Mouse (Mus musculus) liver, postnatal 0 days (tissue): ENCODE measurements at regions not wholly inside any gene's neighbourhood (a gene's known extent, or its start where the extent isn't known, plus 50 kb on each side); places are given as distances from the start of the nearest gene placed in this dataset.

Experiments used
- CTCF ChIP-seq: sonication (generic); IDR thresholded peaks from 2 replicates; pipeline ENCODE4 v1.5.1; 2016; ENCODE audit warnings: antibody characterized with exemption, low read depth
- EP300 ChIP-seq: IDR thresholded peaks from 2 replicates; pipeline ENCODE4 v1.6.1; 2016; ENCODE audit warnings: antibody characterized with exemption, low read depth, mild to moderate bottlenecking

DNA sequence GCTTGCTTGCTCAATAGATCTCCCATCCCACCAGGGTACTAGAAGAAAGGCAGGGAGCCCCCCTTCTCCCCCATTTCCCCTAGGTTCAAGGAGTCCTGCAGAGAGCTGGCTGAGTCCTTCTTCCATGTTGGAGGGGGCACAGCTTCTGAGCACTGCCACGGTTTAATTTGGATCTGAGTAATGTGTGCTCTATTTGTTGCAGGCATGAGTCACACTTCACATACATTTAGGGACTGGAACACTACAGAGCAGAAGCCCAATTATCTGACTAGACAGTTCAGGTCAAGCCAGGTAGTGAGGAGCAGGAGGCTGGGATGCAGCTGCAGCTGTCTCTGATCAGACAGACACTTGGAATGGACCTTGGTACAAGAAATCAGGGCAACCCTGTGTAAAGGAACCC, 644.1 kb upstream of the Fam19a5 start:
- no peak for TF ChIP-seq CTCF
- no peak for TF ChIP-seq EP300
